Mouse (Mus musculus): ENCODE measurements around the gene Scyl3. TPM values are rescaled to one million over a fixed set of nuclear protein-coding genes. Genes with fewer than 3 reads are reported as not detected.

Gene Scyl3
- polyA plus RNA-seq, 1 experiment from 2014 or later = 17.1 TPM

GRCm38 (mm10) chr1:163908389-163908788 is 20.5 kb upstream of the Scyl3 start:
- Histone ChIP-seq H3K27me3 (ENCODE audit: control insufficient read depth, insufficient read depth, low read depth, low read length) (no peaks in the 10 kb centered on the region), H3K4me2 (ENCODE audit: low read depth, low read length) (no peak overlapping the region), H3K36me3 (ENCODE audit: control insufficient read depth, insufficient read depth, low read length) (no peaks in the 10 kb centered on the region), H3K9ac (ENCODE audit: low read length) (no peak overlapping the region), H3K9me3 (ENCODE audit: control insufficient read depth, low read length) (no peaks in the 10 kb centered on the region), H3K4me3 (ENCODE audit: low read length) (no peak overlapping the region), H3K27ac (ENCODE audit: low read length) (no peak overlapping the region), H3K4me1 (replicated peaks; ENCODE audit: control insufficient read depth, insufficient read depth, low read length) (peaks cover 11% of the 10 kb centered on the region)
- no peak for ATAC-seq (ENCODE audit: low read depth)
- 28% methylated on average over 11 of the region's 11 CpGs for WGBS

GRCm38 (mm10) chr1:163910343-163910742 is 18.6 kb upstream of the Scyl3 start:
- Histone ChIP-seq H3K4me2 (ENCODE audit: low read depth, low read length) (no peak overlapping the region), H3K9ac (ENCODE audit: low read length) (no peak overlapping the region), H3K4me1 (replicated peaks; ENCODE audit: control insufficient read depth, insufficient read depth, low read length) (peaks cover 11% of the 10 kb centered on the region), H3K4me3 (ENCODE audit: low read length) (no peak overlapping the region), H3K27ac (ENCODE audit: low read length) (no peak overlapping the region), H3K36me3 (ENCODE audit: control insufficient read depth, insufficient read depth, low read length) (no peaks in the 10 kb centered on the region), H3K27me3 (ENCODE audit: control insufficient read depth, insufficient read depth, low read depth, low read length) (no peaks in the 10 kb centered on the region), H3K9me3 (ENCODE audit: control insufficient read depth, low read length) (no peaks in the 10 kb centered on the region)
- 8% methylated on average over 2 of the region's 2 CpGs for WGBS
- no peak for ATAC-seq (ENCODE audit: low read depth)

DNA sequence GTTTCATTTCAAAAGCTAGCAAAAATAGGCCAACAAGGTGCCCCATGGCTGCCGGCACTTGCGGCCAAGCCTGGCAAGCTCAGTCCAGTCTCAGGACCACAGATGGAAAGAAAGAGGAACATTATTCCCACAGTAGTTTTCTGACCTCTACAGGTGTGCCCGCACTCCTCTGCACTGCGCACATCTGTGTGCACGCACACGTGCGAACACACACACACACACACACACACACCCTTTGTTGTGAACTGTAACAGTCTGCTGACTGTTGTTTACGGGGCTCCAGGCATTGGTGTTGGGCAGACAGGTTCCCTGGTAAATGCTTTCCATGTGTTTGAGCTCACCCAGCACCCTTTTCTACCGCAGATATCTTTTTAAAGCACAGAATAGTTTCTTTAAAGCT is 18.1 kb upstream of the Scyl3 start:
- H3K27me3 ChIP-seq (ENCODE audit: control insufficient read depth, insufficient read depth, low read depth, low read length) = no peaks in the 10 kb centered on the region
- no peaks in the 10 kb centered on the region for H3K36me3 ChIP-seq (ENCODE audit: control insufficient read depth, insufficient read depth, low read length)
- no peak overlapping the region for H3K27ac ChIP-seq (ENCODE audit: low read length)
- H3K9me3 ChIP-seq (ENCODE audit: control insufficient read depth, low read length) = no peaks in the 10 kb centered on the region
- ATAC-seq (ENCODE audit: low read depth) = no peak
- WGBS = 93% methylated on average over 9 of the region's 9 CpGs
- no peak overlapping the region for H3K4me2 ChIP-seq (ENCODE audit: low read depth, low read length)
- peaks cover 11% of the 10 kb centered on the region for H3K4me1 ChIP-seq (replicated peaks; ENCODE audit: control insufficient read depth, insufficient read depth, low read length)
- H3K9ac ChIP-seq (ENCODE audit: low read length) = no peak overlapping the region
- no peak overlapping the region for H3K4me3 ChIP-seq (ENCODE audit: low read length)

- no peak overlapping the region for H3K27ac ChIP-seq (ENCODE audit: low read length)
- no peak overlapping the region for H3K4me2 ChIP-seq (ENCODE audit: low read depth, low read length)
- H3K9me3 ChIP-seq (ENCODE audit: control insufficient read depth, low read length) = no peaks in the 10 kb centered on the region
- ATAC-seq (ENCODE audit: low read depth) = no peak
- 89% methylated on average over 11 of the region's 11 CpGs for WGBS
- H3K4me3 ChIP-seq (ENCODE audit: low read length) = no peak overlapping the region
- no peaks in the 10 kb centered on the region for H3K27me3 ChIP-seq (ENCODE audit: control insufficient read depth, insufficient read depth, low read depth, low read length)
- H3K36me3 ChIP-seq (ENCODE audit: control insufficient read depth, insufficient read depth, low read length) = peaks cover under 1% of the 10 kb centered on the region; the same call in 1 of the 2 replicates
- H3K9ac ChIP-seq (ENCODE audit: low read length) = no peak overlapping the region
- H3K4me1 ChIP-seq (replicated peaks; ENCODE audit: control insufficient read depth, insufficient read depth, low read length) = peaks cover 11% of the 10 kb centered on the region
Measured at GRCm38 (mm10) chr1:163911981-163912380, 16.9 kb upstream of the Scyl3 start.

- no peak overlapping the region for H3K4me2 ChIP-seq (ENCODE audit: low read depth, low read length)
- ATAC-seq (ENCODE audit: low read depth) = peak; percentile 91
- peaks cover 3% of the 10 kb centered on the region; the same call in 1 of the 2 replicates for H3K36me3 ChIP-seq (ENCODE audit: control insufficient read depth, insufficient read depth, low read length)
- 51% methylated on average over 5 of the region's 5 CpGs for WGBS
- no peaks in the 10 kb centered on the region for H3K27me3 ChIP-seq (ENCODE audit: control insufficient read depth, insufficient read depth, low read depth, low read length)
- H3K9me3 ChIP-seq (ENCODE audit: control insufficient read depth, low read length) = no peaks in the 10 kb centered on the region
- no peak overlapping the region for H3K9ac ChIP-seq (ENCODE audit: low read length)
- H3K4me3 ChIP-seq (ENCODE audit: low read length) = no peak overlapping the region
- H3K4me1 ChIP-seq (replicated peaks; ENCODE audit: control insufficient read depth, insufficient read depth, low read length) = no peaks in the 10 kb centered on the region
- H3K27ac ChIP-seq (ENCODE audit: low read length) = peak overlapping the region; percentile 43; the same call in 1 of the 2 replicates
Measured at GRCm38 (mm10) chr1:163917349-163918160, 11.3 kb upstream of the Scyl3 start.

DNA sequence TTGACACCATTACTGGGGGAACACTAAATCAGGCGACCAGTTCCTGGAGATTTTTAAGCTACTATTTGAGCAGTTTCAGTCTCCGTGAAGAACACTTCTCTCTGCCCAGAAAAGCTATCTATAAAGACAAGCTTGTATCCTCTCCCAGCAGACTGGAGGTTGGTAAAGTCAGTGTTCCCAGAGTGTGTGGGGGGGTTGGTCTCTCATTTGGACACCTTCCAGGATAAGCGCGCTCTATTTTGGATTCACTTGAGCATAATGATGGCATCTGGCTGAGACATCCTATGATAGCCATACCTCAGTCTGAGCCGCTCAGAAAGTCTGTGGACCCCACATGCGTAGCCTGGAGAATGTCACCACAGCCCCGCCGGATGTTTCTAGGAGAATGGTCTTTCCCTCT is 4.8 kb upstream of the Scyl3 start:
- WGBS = 78% methylated on average over 8 of the region's 8 CpGs
- 0 out of 2 replicates have a peak, but pooled peaks cover 2% of the 10 kb centered on the region for H3K4me1 ChIP-seq (replicated peaks; ENCODE audit: control insufficient read depth, insufficient read depth, low read length)
- H3K9ac ChIP-seq (ENCODE audit: low read length) = no peak overlapping the region
- no peaks in the 10 kb centered on the region for H3K9me3 ChIP-seq (ENCODE audit: control insufficient read depth, low read length)
- no peaks in the 10 kb centered on the region for H3K36me3 ChIP-seq (ENCODE audit: control insufficient read depth, insufficient read depth, low read length)
- ATAC-seq (ENCODE audit: low read depth) = no peak
- no peaks in the 10 kb centered on the region for H3K27me3 ChIP-seq (ENCODE audit: control insufficient read depth, insufficient read depth, low read depth, low read length)
- no peak overlapping the region for H3K4me2 ChIP-seq (ENCODE audit: low read depth, low read length)
- no peak overlapping the region for H3K4me3 ChIP-seq (ENCODE audit: low read length)
- no peak overlapping the region for H3K27ac ChIP-seq (ENCODE audit: low read length)

DNA sequence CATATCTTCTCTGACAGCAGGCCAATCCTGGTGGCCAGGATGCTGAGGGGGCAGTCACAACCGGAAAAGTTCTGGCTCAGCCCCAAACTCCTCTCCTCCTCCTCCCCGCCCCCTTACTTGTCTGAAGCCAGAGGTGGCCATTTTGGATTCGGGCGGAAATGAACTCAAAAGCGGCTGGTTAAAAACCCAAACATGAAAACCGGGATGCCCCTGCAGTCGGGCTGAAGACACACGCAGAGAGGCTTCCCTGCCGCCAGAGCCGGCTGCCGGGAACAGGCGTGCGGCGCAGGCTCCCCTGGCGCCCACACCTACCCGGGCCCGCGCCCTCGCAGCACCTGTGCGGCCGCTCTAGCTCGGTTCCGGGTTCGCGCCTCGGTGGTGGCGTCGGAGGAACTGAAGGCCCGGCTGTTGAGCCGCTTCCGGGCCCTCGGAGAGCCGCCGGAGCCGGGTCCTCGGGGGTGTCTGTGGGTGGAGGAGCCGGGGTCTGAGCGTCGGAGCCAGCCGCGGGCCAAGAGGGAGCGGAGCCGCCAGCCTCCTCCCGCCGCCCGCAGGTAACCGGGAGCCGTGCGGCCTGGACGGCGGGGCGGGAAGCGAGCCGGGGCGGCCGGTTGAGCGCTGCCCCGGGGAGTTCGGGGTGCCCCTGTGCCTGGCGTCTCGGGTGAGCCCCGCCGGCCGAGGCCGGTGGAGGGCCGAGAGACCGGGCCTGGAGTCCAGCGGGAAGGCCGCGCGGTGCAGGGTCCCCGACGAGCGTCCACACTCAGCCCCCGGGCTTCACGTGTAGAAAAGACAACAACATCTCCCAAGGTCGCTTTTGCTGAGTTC is 947 bp downstream of the Scyl3 start:
- WGBS = 0% methylated on average over 59 of the region's 77 CpGs
- ATAC-seq (ENCODE audit: low read depth) = peak; percentile 95

DNA sequence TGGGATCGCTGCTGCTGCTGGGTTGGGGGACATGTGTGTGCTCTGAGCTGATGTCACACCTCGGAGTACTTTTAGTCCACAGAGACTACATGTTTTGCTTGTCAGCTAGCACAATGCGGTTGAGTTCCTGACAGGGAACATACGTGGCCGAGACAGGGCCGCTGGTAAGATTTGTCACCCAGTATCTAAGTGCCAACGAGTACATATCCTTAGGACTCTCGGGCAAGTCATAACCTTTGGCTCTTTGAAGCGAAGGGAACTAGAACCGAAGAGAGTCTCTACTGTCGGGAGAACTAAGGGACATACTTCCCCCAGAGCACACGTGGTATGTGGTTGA is 1.5 kb downstream of the Scyl3 start:
- peaks cover 10% of the 10 kb centered on the region for H3K4me1 ChIP-seq (replicated peaks; ENCODE audit: control insufficient read depth, insufficient read depth, low read length)
- peak overlapping the region; percentile 92 for H3K4me3 ChIP-seq (ENCODE audit: low read length)
- H3K9me3 ChIP-seq (ENCODE audit: control insufficient read depth, low read length) = no peaks in the 10 kb centered on the region
- H3K36me3 ChIP-seq (ENCODE audit: control insufficient read depth, insufficient read depth, low read length) = peaks cover 4% of the 10 kb centered on the region; the same call in 1 of the 2 replicates
- ATAC-seq (ENCODE audit: low read depth) = peak; percentile 19; the same call in 1 of the 2 replicates
- H3K27ac ChIP-seq (ENCODE audit: low read length) = no peak overlapping the region
- H3K9ac ChIP-seq (ENCODE audit: low read length) = peak overlapping the region; percentile 91
- WGBS = 1% methylated on average over 12 of the region's 12 CpGs
- peak overlapping the region; percentile 63 for H3K4me2 ChIP-seq (ENCODE audit: low read depth, low read length)
- H3K27me3 ChIP-seq (ENCODE audit: control insufficient read depth, insufficient read depth, low read depth, low read length) = no peaks in the 10 kb centered on the region

More for the DNA sequence above, 947 bp downstream of the Scyl3 start:
- peak overlapping the region; percentile 91 for H3K9ac ChIP-seq (ENCODE audit: low read length)
- H3K4me1 ChIP-seq (replicated peaks; ENCODE audit: control insufficient read depth, insufficient read depth, low read length) = peaks cover 10% of the 10 kb centered on the region
- peaks cover 2% of the 10 kb centered on the region; the same call in 1 of the 2 replicates for H3K36me3 ChIP-seq (ENCODE audit: control insufficient read depth, insufficient read depth, low read length)
- H3K4me2 ChIP-seq (ENCODE audit: low read depth, low read length) = peak overlapping the region; percentile 63
- H3K27ac ChIP-seq (ENCODE audit: low read length) = peak overlapping the region; percentile 50
- no peaks in the 10 kb centered on the region for H3K9me3 ChIP-seq (ENCODE audit: control insufficient read depth, low read length)
- H3K27me3 ChIP-seq (ENCODE audit: control insufficient read depth, insufficient read depth, low read depth, low read length) = no peaks in the 10 kb centered on the region
- peak overlapping the region; percentile 92 for H3K4me3 ChIP-seq (ENCODE audit: low read length)

DNA sequence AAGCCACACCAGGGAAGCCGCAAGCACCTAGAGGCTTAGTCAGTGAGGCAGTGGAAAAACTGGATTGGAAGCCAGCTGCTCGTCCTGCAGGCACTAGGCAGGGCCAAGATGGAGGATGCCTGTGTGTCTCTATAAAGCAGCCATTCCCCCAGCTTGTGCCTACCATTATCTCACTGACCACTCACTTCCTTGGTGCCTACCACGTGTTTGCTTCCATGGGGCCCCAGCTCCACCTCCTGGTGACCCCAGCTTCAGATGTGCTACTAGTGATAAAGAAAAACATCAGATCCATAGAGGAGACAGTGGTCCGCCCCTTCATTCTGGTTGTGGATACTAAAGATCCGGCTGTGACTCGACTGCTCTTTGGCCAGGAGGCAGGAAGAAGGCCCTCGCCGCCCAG is 2.9 kb downstream of the Scyl3 start:
- Histone ChIP-seq H3K9me3 (ENCODE audit: control insufficient read depth, low read length) (no peaks in the 10 kb centered on the region), H3K4me1 (replicated peaks; ENCODE audit: control insufficient read depth, insufficient read depth, low read length) (peaks cover 10% of the 10 kb centered on the region), H3K9ac (ENCODE audit: low read length) (no peak overlapping the region), H3K36me3 (ENCODE audit: control insufficient read depth, insufficient read depth, low read length) (peaks cover 13% of the 10 kb centered on the region), H3K27me3 (ENCODE audit: control insufficient read depth, insufficient read depth, low read depth, low read length) (no peaks in the 10 kb centered on the region), H3K4me3 (ENCODE audit: low read length) (no peak overlapping the region), H3K4me2 (ENCODE audit: low read depth, low read length) (no peak overlapping the region), H3K27ac (ENCODE audit: low read length) (no peak overlapping the region)
- no peak for ATAC-seq (ENCODE audit: low read depth)
- 77% methylated on average over 8 of the region's 8 CpGs for WGBS

Measured in lung, embryonic 16.5 days (tissue).